Mouse (Mus musculus): ENCODE data around the gene Hyou1.

- TF ChIP-seq EP300 (optimal IDR thresholded peaks at IDR 0.05) (no peak), CTCF (IDR thresholded peaks at IDR 0.05; ENCODE audit: low read depth) (peak; percentile 40)
Observed at GRCm38 (mm10) chr9:44338574-44338973, 40.7 kb upstream of the Hyou1 start.

Data from stomach, postnatal 0 days (tissue).